Mouse (Mus musculus): ENCODE data around the gene Ankrd54. TPM values are rescaled to one million over a fixed set of nuclear protein-coding genes. Genes with fewer than 3 reads are reported as not detected.

The Ankrd54 gene
- polyA plus RNA-seq, 1 experiment from 2014 or later = 59.7 TPM

Other genes starting within 250 kb of the Ankrd54 start
- gene Cdc42ep1, start 220.3 kb downstream of the Ankrd54 start, polyA plus RNA-seq (2014; fragmentation: Nextera tagmentation; extraction: Ambion mirVana) = 7.8 and 9.1 TPM in 2 replicates
- gene Lgals2, start 207.4 kb downstream of the Ankrd54 start, polyA plus RNA-seq (2014; fragmentation: Nextera tagmentation; extraction: Ambion mirVana) = not detected in 2 replicates
- 26.3 and 26.4 TPM in 2 replicates for gene Gga1, start 185.7 kb downstream of the Ankrd54 start, polyA plus RNA-seq (2014; fragmentation: Nextera tagmentation; extraction: Ambion mirVana)
- 0.13 and 0.42 TPM in 2 replicates for gene Gm49510, start 163.2 kb downstream of the Ankrd54 start, polyA plus RNA-seq (2014; fragmentation: Nextera tagmentation; extraction: Ambion mirVana)
- gene Sh3bp1, start 163.1 kb downstream of the Ankrd54 start, polyA plus RNA-seq (2014; fragmentation: Nextera tagmentation; extraction: Ambion mirVana) = 11.8 and 12.4 TPM in 2 replicates
- gene Pdxp, start 149.0 kb downstream of the Ankrd54 start, polyA plus RNA-seq (2014; fragmentation: Nextera tagmentation; extraction: Ambion mirVana) = 34.8 and 35.2 TPM in 2 replicates
- 390 and 438 TPM in 2 replicates for gene Lgals1, start 136.2 kb downstream of the Ankrd54 start, polyA plus RNA-seq (2014; fragmentation: Nextera tagmentation; extraction: Ambion mirVana)
- gene Nol12, start 128.0 kb downstream of the Ankrd54 start, polyA plus RNA-seq (2014; fragmentation: Nextera tagmentation; extraction: Ambion mirVana) = 61.1 and 64.4 TPM in 2 replicates
- gene Triobp, start 115.2 kb downstream of the Ankrd54 start, polyA plus RNA-seq (2014; fragmentation: Nextera tagmentation; extraction: Ambion mirVana) = 38.1 and 45.4 TPM in 2 replicates
- 154 and 306 TPM in 2 replicates for gene H1f0, start 34.4 kb downstream of the Ankrd54 start, polyA plus RNA-seq (2014; fragmentation: Nextera tagmentation; extraction: Ambion mirVana)
- not detected in 2 replicates for gene Galr3, start 21.0 kb downstream of the Ankrd54 start, polyA plus RNA-seq (2014; fragmentation: Nextera tagmentation; extraction: Ambion mirVana)
- gene Eif3l, start 12.3 kb upstream of the Ankrd54 start, polyA plus RNA-seq (2014; fragmentation: Nextera tagmentation; extraction: Ambion mirVana) = 226 and 241 TPM in 2 replicates
- gene Micall1, start 46.0 kb upstream of the Ankrd54 start, polyA plus RNA-seq (2014; fragmentation: Nextera tagmentation; extraction: Ambion mirVana) = 5.3 and 7.2 TPM in 2 replicates
- 336 and 363 TPM in 2 replicates for gene Polr2f, start 78.1 kb upstream of the Ankrd54 start, polyA plus RNA-seq (2014; fragmentation: Nextera tagmentation; extraction: Ambion mirVana)
- gene 1700088E04Rik, start 78.4 kb upstream of the Ankrd54 start, polyA plus RNA-seq (2014; fragmentation: Nextera tagmentation; extraction: Ambion mirVana) = 13.5 and 15.0 TPM in 2 replicates
- gene Sox10, start 102.3 kb upstream of the Ankrd54 start, polyA plus RNA-seq (2014; fragmentation: Nextera tagmentation; extraction: Ambion mirVana) = 11.4 and 16.8 TPM in 2 replicates
- 23.5 and 28.0 TPM in 2 replicates for gene Pick1, start 166.3 kb upstream of the Ankrd54 start, polyA plus RNA-seq (2014; fragmentation: Nextera tagmentation; extraction: Ambion mirVana)
- 0.35 and 0.68 TPM in 2 replicates for gene Gm49486, start 166.5 kb upstream of the Ankrd54 start, polyA plus RNA-seq (2014; fragmentation: Nextera tagmentation; extraction: Ambion mirVana)
- 0.26 TPM in 1 of 2 replicates, not detected in the other for gene Slc16a8, start 191.9 kb upstream of the Ankrd54 start, polyA plus RNA-seq (2014; fragmentation: Nextera tagmentation; extraction: Ambion mirVana)
- 1.4 and 1.5 TPM in 2 replicates for gene Baiap2l2, start 222.6 kb upstream of the Ankrd54 start, polyA plus RNA-seq (2014; fragmentation: Nextera tagmentation; extraction: Ambion mirVana)

Data from hindbrain, embryonic 11.5 days (tissue).